Mouse (Mus musculus) 3134 (cell line): ENCODE measurements around the gene Sirpb1a.
"Not testable (repeated sequence)": the region's sequence is repeated elsewhere in the genome, so short reads cannot be mapped to it uniquely, and the experiment has no call there.

ENCODE experiments used
- DNase-seq: peaks from one replicate; pipeline ENCODE4 v3.0.0-alpha.2; 2011; ENCODE audit warnings: low spot score; ENCODE audit not compliant: insufficient read length; ENCODE audit errors: extremely low read depth

The Sirpb1a gene

GRCm38 (mm10) chr3:15426447-15426846 is at the start of gene Sirpb1a:
Sirpb1a (minus strand) TSS chr3:15426520.
- not testable (repeated sequence) for DNase-seq

- not testable (repeated sequence) for DNase-seq
Measured at GRCm38 (mm10) chr3:15474831-15475230, 48.5 kb upstream of the Sirpb1a start.

- DNase-seq = not testable (repeated sequence)
Measured at GRCm38 (mm10) chr3:15470158-15470557, 43.8 kb upstream of the Sirpb1a start.

- DNase-seq = not testable (repeated sequence)
Measured at GRCm38 (mm10) chr3:15443936-15444335, 17.6 kb upstream of the Sirpb1a start.

GRCm38 (mm10) chr3:15439844-15440243 is 13.5 kb upstream of the Sirpb1a start:
- not testable (repeated sequence) for DNase-seq

- DNase-seq = no peak
Measured at GRCm38 (mm10) chr3:15427917-15428316, 1.6 kb upstream of the Sirpb1a start.

GRCm38 (mm10) chr3:15355690-15356089 is 70.6 kb downstream of the Sirpb1a start:
- DNase-seq = not testable (repeated sequence)

GRCm38 (mm10) chr3:15350318-15350717 is 76.0 kb downstream of the Sirpb1a start:
- not testable (repeated sequence) for DNase-seq

- not testable (repeated sequence) for DNase-seq
Measured at GRCm38 (mm10) chr3:15345606-15346005, 80.7 kb downstream of the Sirpb1a start.

- no peak for DNase-seq
Measured at GRCm38 (mm10) chr3:15340287-15340686, 86.0 kb downstream of the Sirpb1a start.

GRCm38 (mm10) chr3:15334182-15334581 is 92.1 kb downstream of the Sirpb1a start:
- no peak for DNase-seq

GRCm38 (mm10) chr3:15332063-15332462 is 94.3 kb downstream of the Sirpb1a start, which contains the start of gene Gm9733:
Gm9733 (minus strand) TSS chr3:15332302.
- no peak for DNase-seq

GRCm38 (mm10) chr3:15331545-15331944 is 94.8 kb downstream of the Sirpb1a start:
- no peak for DNase-seq

- DNase-seq = no peak
Measured at GRCm38 (mm10) chr3:15329549-15329948, 96.8 kb downstream of the Sirpb1a start.
